Mouse (Mus musculus) brain, embryonic 14.5 days (tissue): ENCODE measurements at regions not wholly inside any gene's neighbourhood (a gene's known extent, or its start where the extent isn't known, plus 50 kb on each side); places are given as distances from the start of the nearest gene placed in this dataset.

ENCODE experiments used
- CTCF ChIP-seq: fragments of 200-500 bp; IDR thresholded peaks from 2 replicates; pipeline ENCODE4 v1.5.1; 2012; ENCODE audit warnings: inconsistent platforms, mild to moderate bottlenecking, moderate library complexity, borderline replicate concordance; ENCODE audit not compliant: insufficient read depth, insufficient read length; ENCODE audit errors: extremely low read depth
- POLR2A ChIP-seq: fragments of 200-500 bp; IDR thresholded peaks from 2 replicates; pipeline ENCODE4 v1.6.1; 2012; ENCODE audit warnings: mild to moderate bottlenecking, inconsistent platforms, borderline replicate concordance; ENCODE audit not compliant: poor library complexity, insufficient read depth, insufficient read length, severe bottlenecking; ENCODE audit errors: extremely low read depth

GRCm38 (mm10) chr14:46225851-46226608 lies 153.2 kb upstream of the Gm15217 start:
- no peak for TF ChIP-seq CTCF
- no peak for TF ChIP-seq POLR2A
